Mouse (Mus musculus): ENCODE results near the gene Il1rl2.

DNA sequence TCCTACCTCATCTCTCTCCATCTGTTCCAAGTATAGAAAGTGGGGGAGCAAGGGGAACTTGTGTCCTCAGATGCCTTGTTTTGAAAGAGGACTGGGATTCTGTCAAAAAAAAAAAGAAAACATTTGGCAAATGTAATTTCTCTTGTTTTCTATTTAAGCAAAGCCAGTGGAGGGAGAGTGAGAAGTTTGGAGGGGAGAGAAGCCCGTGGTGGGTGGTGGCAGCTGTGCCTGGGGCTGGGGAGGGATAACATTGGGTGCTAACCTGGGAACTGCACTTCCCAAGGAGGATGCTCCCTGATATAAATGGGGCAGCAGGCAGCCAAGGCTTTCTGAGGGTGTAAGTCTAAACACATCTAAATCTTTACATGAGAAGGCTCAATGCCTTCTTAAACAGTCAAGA is 37.2 kb downstream of the Il1rl2 start:
- TF ChIP-seq CTCF (IDR thresholded peaks at IDR 0.05 in 2 of 3, conservative IDR thresholded peaks at IDR 0.05 in 1 of 3; ENCODE audit: control insufficient read depth in 1 of 3, insufficient read depth in 1 of 3, low read depth in 2 of 3, low read length in 3 of 3, poor library complexity in 1 of 3, severe bottlenecking in 1 of 3): no peak
- no peak for TF ChIP-seq MXI1 (IDR thresholded peaks at IDR 0.05; ENCODE audit: low read depth, low read length)
- TF ChIP-seq MAX (IDR thresholded peaks at IDR 0.05; ENCODE audit: low read length): no peak
- no peak for TF ChIP-seq CHD2 (IDR thresholded peaks at IDR 0.05; ENCODE audit: low read length)
- TF ChIP-seq POLR2AphosphoS5 (IDR thresholded peaks at IDR 0.05; ENCODE audit: borderline replicate concordance, low read depth, low read length): no peak
- no peak for TF ChIP-seq NRF1 (IDR thresholded peaks at IDR 0.05; ENCODE audit: insufficient read depth, low read depth, low read length, poor library complexity, severe bottlenecking)
- TF ChIP-seq POLR2A (IDR thresholded peaks at IDR 0.05; ENCODE audit: control insufficient read depth in 1 of 2, insufficient read depth in 1 of 2, low read depth in 1 of 2, low read length in 2 of 2, poor library complexity in 1 of 2): no peak
- no peak for TF ChIP-seq E2F4 (IDR thresholded peaks at IDR 0.05; ENCODE audit: borderline replicate concordance, low read depth, low read length)
- no peak for TF ChIP-seq BHLHE40 (IDR thresholded peaks at IDR 0.05; ENCODE audit: borderline replicate concordance, low read depth, low read length)
- TF ChIP-seq KAT2A (conservative IDR thresholded peaks at IDR 0.05; ENCODE audit: low read depth, low read length): no peak
- TF ChIP-seq JUND (IDR thresholded peaks at IDR 0.05; ENCODE audit: low read depth, low read length): no peak

All from MEL (cell line).